Mouse (Mus musculus) midbrain, postnatal 0 days (tissue): ENCODE measurements at regions not wholly inside any gene's neighbourhood (a gene's known extent, or its start where the extent isn't known, plus 50 kb on each side); places are given as distances from the start of the nearest gene placed in this dataset.

Experiments used
- ATAC-seq: fragments of 200-750 bp; cut with Nextera tagmentation; 2 replicates; pipeline ENCODE4 v1.8.0; 2017; ENCODE audit warnings: moderate number of reproducible peaks, mild to moderate bottlenecking, moderate TSS enrichment, moderate library complexity; ENCODE audit not compliant: low FRiP score
- DNase-seq: peaks from one replicate; pipeline ENCODE4 v3.0.0-alpha.2; 2015; ENCODE audit warnings: low spot score
- H3K27ac ChIP-seq: fragments of 300-500 bp; sonication (generic); 2 replicates; pipeline ENCODE4 v1.5.1; 2014; ENCODE audit warnings: low read depth, mild to moderate bottlenecking, low read length, mixed read lengths
- H3K27me3 ChIP-seq: fragments of 300-500 bp; sonication (generic); 2 replicates; pipeline ENCODE4 v1.6.1; 2014; ENCODE audit warnings: low read length, control low read depth, mixed read lengths; ENCODE audit not compliant: insufficient read depth
- H3K36me3 ChIP-seq: fragments of 300-500 bp; sonication (generic); 2 replicates; pipeline ENCODE4 v1.6.1; 2014; ENCODE audit warnings: low read length, control low read depth, mixed read lengths; ENCODE audit not compliant: insufficient read depth
- H3K4me1 ChIP-seq: fragments of 300-500 bp; sonication (generic); 2 replicates; pipeline ENCODE4 v1.6.1; 2014; ENCODE audit warnings: mild to moderate bottlenecking, control low read depth, antibody characterized with exemption, low read length, mixed read lengths; ENCODE audit not compliant: insufficient read depth
- H3K4me2 ChIP-seq: fragments of 300-500 bp; sonication (generic); 2 replicates; pipeline ENCODE4 v1.6.1; 2014; ENCODE audit warnings: low read depth, mild to moderate bottlenecking, low read length, mixed read lengths; ENCODE audit not compliant: poor library complexity, severe bottlenecking
- H3K4me3 ChIP-seq: fragments of 300-500 bp; sonication (generic); 2 replicates; pipeline ENCODE4 v1.5.1; 2014; ENCODE audit warnings: low read depth, mild to moderate bottlenecking, low read length, moderate library complexity
- H3K9ac ChIP-seq: fragments of 300-500 bp; sonication (generic); replicated peaks from 2 replicates; pipeline ENCODE4 v1.6.1; 2014; ENCODE audit warnings: mild to moderate bottlenecking, low read length, moderate library complexity, mixed read lengths; ENCODE audit not compliant: poor library complexity, severe bottlenecking
- H3K9me3 ChIP-seq: fragments of 300-500 bp; sonication (generic); 2 replicates; pipeline ENCODE4 v1.6.1; 2016; ENCODE audit warnings: low read length, control low read depth
- CTCF ChIP-seq: IDR thresholded peaks from 2 replicates; pipeline ENCODE4 v1.5.1; 2016; ENCODE audit warnings: antibody characterized with exemption, mild to moderate bottlenecking
- WGBS: fragments of 180-500 bp; shearing (Covaris S2); extraction: QIAGEN DNeasy Blood & Tissue Kit; methylation state at CpG from one replicate; pipeline ENCODE4 v1.1.7; 2014; 5-methylcytosine and 5-hydroxymethylcytosine counted together

DNA sequence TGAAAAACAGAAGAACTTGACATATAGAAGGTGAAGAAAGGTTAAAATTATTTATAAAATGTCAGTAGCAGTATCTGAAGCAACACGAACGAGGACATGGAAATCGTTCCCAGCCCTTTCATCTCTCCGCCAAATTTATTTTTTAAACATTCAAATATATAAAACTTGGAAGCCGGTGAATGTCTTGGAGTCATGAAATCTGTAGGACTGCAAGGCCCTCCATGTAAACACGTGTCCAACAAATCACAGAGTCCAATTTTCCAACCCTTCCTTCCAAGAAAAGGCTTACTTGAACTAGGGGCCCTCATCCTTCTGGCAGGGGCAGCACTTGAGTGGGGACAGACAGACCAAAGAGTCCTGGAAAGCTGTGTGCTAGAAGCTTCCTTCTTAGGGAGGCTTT lies 237.0 kb downstream of the Map2k4 start:
- DNase-seq (no peak), ATAC-seq (no peak)
- no peaks in the 10 kb centered on the region for H3K27me3 ChIP-seq
- H3K4me2 ChIP-seq = no peak overlapping the region
- WGBS = 89% methylated on average over 6 of the region's 6 CpGs
- TF ChIP-seq CTCF = no peak
- H3K9me3 ChIP-seq = no peaks in the 10 kb centered on the region
- no peak overlapping the region for H3K27ac ChIP-seq
- H3K4me3 ChIP-seq = no peak overlapping the region
- no peak overlapping the region for H3K9ac ChIP-seq
- no peaks in the 10 kb centered on the region for H3K36me3 ChIP-seq
- no peaks in the 10 kb centered on the region for H3K4me1 ChIP-seq

DNA sequence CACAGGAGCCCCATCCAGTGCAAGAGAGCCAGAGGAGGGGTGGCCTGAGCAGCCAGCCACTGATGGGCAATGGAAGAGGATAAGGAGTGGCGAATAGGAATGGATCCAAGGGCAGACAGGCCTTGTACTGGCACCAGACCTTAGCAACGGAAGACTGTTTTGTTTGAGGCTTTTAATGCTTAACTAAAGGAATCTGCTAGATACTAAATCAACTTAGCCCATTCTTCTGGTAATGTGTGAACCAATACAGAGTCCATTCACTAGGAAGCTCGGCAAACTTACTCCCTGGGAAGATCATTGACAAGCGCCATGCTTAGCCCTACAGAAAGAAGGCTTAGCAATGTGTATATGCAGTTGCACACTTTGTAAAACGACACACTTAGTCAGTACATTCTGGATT lies 243.8 kb downstream of the Map2k4 start:
- 73% methylated on average over 5 of the region's 5 CpGs for WGBS
- H3K4me3 ChIP-seq = no peak overlapping the region
- no peaks in the 10 kb centered on the region for H3K36me3 ChIP-seq
- H3K27me3 ChIP-seq = no peaks in the 10 kb centered on the region
- ATAC-seq = no peak
- no peak for DNase-seq
- H3K9ac ChIP-seq = no peak overlapping the region
- H3K4me1 ChIP-seq = no peaks in the 10 kb centered on the region
- no peak for TF ChIP-seq CTCF
- no peak overlapping the region for H3K27ac ChIP-seq
- no peak overlapping the region for H3K4me2 ChIP-seq
- H3K9me3 ChIP-seq = no peaks in the 10 kb centered on the region

DNA sequence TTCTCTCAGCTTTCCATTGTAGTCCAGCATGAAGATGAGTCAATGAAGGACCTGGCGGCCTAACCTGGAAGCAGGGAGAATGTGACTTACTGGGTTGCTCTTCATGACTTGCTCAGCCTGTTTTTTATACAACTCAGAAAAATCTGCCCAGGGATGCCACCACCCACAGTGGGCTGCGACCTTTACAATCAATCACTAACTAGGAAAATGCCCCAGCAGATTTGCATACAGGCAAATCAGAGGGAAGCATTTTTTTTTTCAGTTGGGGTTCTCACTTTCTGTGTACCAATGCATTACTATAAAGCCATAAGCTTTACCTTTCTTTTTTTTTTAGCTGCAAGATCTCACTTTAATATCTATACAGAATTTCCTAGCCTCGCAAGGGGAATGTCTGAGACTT lies 244.5 kb downstream of the Map2k4 start:
- no peak for TF ChIP-seq CTCF

DNA sequence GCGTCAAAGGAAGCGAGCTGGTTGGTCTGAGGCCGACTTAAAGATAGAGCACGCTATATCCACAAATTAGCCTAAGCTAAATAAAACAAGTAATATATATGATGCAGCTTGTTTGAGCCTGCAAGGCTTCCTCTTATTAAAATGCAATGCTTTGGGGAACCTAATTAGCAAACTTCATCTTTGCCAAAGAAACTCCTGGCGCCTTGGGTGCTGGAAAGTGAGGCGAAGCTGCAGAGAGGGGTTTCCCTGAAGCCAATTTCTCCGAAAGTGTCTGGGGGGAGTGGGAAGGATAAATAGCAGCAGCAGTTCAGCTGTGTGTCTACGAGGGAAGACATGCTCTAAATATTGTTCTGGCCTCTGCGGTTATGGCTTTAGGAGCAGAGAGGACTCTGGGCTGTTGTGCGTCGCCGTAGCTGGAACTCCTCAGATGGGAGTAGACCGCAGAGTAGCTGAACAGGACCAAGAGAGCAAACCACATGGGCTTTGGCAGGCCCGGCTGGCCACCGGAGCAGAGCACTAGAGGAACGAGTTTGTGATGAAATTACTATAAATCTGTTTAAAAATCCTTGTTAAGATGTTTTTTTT lies 251.0 kb downstream of the Map2k4 start:
- H3K9ac ChIP-seq = no peak overlapping the region
- H3K27ac ChIP-seq = no peak overlapping the region
- H3K4me3 ChIP-seq = no peak overlapping the region
- no peaks in the 10 kb centered on the region for H3K27me3 ChIP-seq
- DNase-seq (no peak), ATAC-seq (no peak)
- no peaks in the 10 kb centered on the region for H3K9me3 ChIP-seq
- H3K4me2 ChIP-seq = no peak overlapping the region
- H3K36me3 ChIP-seq = no peaks in the 10 kb centered on the region
- WGBS = 86% methylated on average over 16 of the region's 16 CpGs
- TF ChIP-seq CTCF = no peak
- H3K4me1 ChIP-seq = no peaks in the 10 kb centered on the region

More for the DNA sequence above, 244.5 kb downstream of the Map2k4 start:
- DNase-seq = no peak
- Histone ChIP-seq H3K4me1 (no peaks in the 10 kb centered on the region), H3K9ac (no peak overlapping the region), H3K36me3 (no peaks in the 10 kb centered on the region), H3K4me2 (no peak overlapping the region), H3K27me3 (no peaks in the 10 kb centered on the region), H3K9me3 (no peaks in the 10 kb centered on the region), H3K27ac (no peak overlapping the region), H3K4me3 (no peak overlapping the region)
- WGBS = 84% methylated on average over 3 of the region's 3 CpGs
- ATAC-seq = no peak

DNA sequence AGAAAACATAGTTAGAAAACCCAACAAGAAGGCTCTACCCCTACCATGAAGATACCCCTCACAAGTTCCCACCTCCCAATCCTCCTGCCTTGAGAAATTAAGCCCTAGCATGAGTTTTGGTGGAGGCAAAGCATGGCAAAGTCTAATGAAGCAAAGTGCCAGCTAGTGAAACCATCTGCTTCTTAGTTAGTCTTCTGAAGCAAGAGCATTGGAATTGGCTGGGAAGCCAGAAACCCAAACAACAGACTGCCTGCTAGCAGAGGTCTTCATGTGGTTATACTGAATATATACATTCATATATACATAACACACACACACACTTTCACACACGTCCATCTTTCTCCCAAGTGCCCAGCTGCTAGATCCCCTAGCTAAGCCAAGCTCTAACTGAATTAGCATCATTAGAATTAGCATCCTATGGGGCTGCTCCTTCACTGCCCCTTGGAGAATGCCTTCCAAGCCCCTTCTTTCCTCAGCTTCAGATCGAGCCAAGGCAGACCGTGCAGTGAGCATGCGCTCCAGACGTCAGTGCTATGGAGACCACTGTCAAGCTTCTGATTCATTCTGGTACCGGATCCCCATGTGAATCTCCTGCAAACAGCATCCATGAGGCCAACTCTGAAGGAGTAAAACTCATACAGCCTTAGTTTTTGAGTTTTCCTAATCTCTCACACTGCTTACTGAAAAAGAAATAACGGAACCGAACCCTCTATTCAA lies 252.2 kb downstream of the Map2k4 start:
- H3K4me2 ChIP-seq = no peak overlapping the region
- no peaks in the 10 kb centered on the region for H3K27me3 ChIP-seq
- H3K9me3 ChIP-seq = no peaks in the 10 kb centered on the region
- no peaks in the 10 kb centered on the region for H3K4me1 ChIP-seq
- H3K4me3 ChIP-seq = no peak overlapping the region
- no peaks in the 10 kb centered on the region for H3K36me3 ChIP-seq
- ATAC-seq (no peak), DNase-seq (no peak)
- no peak overlapping the region for H3K27ac ChIP-seq
- 91% methylated on average over 8 of the region's 8 CpGs for WGBS
- TF ChIP-seq CTCF = no peak
- no peak overlapping the region for H3K9ac ChIP-seq

DNA sequence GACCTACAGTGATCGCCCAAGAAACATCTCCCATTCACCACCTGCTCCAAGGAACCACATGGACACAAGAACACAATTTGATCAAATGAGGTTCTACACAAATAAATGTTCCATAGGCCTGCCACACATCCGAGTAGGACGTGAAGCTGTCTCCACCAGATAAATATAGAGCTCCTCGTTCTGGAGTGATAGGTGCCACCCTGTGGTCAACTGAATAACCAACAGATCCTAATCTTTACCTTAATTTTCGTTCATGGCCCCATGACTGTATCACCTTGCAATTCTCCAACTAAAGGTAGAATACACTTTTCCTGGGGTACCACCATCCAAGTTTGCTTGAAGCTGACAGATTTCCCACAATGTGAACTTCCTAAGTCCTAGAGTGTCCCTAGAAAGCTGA lies 257.4 kb downstream of the Map2k4 start:
- no peaks in the 10 kb centered on the region for H3K27me3 ChIP-seq
- H3K4me1 ChIP-seq = no peaks in the 10 kb centered on the region
- DNase-seq (peak; percentile 12), ATAC-seq (no peak)
- H3K36me3 ChIP-seq = no peaks in the 10 kb centered on the region
- H3K27ac ChIP-seq = no peak overlapping the region
- WGBS = 72% methylated on average over 5 of the region's 5 CpGs
- H3K4me2 ChIP-seq = no peak overlapping the region
- H3K4me3 ChIP-seq = no peak overlapping the region
- H3K9me3 ChIP-seq = no peaks in the 10 kb centered on the region
- H3K9ac ChIP-seq = no peak overlapping the region
- TF ChIP-seq CTCF = peak; percentile 36
